Mouse (Mus musculus) spleen, postnatal 14 days (tissue): ENCODE data around the gene Gm11114.
A peak's percentile ranks its signal among the peaks of the same experiment; 100 is the strongest.

ENCODE experiments used
- DNase-seq, 2 experiments: peaks; one replicate each; pipeline ENCODE4 v3.0.0; 2021 to 2022; ENCODE audit warnings: low spot score in 2 of 2

The Gm11114 gene

GRCm38 (mm10) chr9:85312473-85312872 is at the start of gene Gm11114:
Gm11114 (plus strand) TSS chr9:85312773.
- DNase-seq, result no peak

GRCm38 (mm10) chr9:85266847-85267246 is 45.7 kb upstream of the Gm11114 start:
- no peak for DNase-seq

GRCm38 (mm10) chr9:85274114-85274513 is 38.5 kb upstream of the Gm11114 start:
- DNase-seq, result no peak

- DNase-seq, result no peak
These were observed 9.7 kb upstream of the Gm11114 start for GRCm38 (mm10) chr9:85302849-85303248.

- no peak for DNase-seq
These were observed 9.2 kb upstream of the Gm11114 start for GRCm38 (mm10) chr9:85303378-85303777.

- no peak for DNase-seq
These were observed 3.5 kb downstream of the Gm11114 start for GRCm38 (mm10) chr9:85316122-85316521.

- no peak for DNase-seq
These were observed 7.8 kb downstream of the Gm11114 start for GRCm38 (mm10) chr9:85320167-85320951.

- DNase-seq, result no peak
These were observed 11.7 kb downstream of the Gm11114 start for GRCm38 (mm10) chr9:85324158-85324875.

GRCm38 (mm10) chr9:85325201-85325868 is 12.8 kb downstream of the Gm11114 start:
- no peak for DNase-seq

GRCm38 (mm10) chr9:85326292-85327241 is 14.0 kb downstream of the Gm11114 start:
- DNase-seq, result peak; percentile 9 to 30

- peak; percentile 54 to 67 for DNase-seq
These were observed 15.0 kb downstream of the Gm11114 start, which contains the start of gene Tent5a for GRCm38 (mm10) chr9:85327242-85328211. Tent5a (minus strand) TSS chr9:85327348.

- DNase-seq, result peak; percentile 70 to 75
These were observed 15.7 kb downstream of the Gm11114 start for GRCm38 (mm10) chr9:85328259-85328658.

GRCm38 (mm10) chr9:85331521-85331920 is 18.9 kb downstream of the Gm11114 start:
- no peak for DNase-seq

GRCm38 (mm10) chr9:85336046-85336445 is 23.5 kb downstream of the Gm11114 start:
- no peak for DNase-seq

GRCm38 (mm10) chr9:85340303-85340702 is 27.7 kb downstream of the Gm11114 start:
- DNase-seq, result no peak

GRCm38 (mm10) chr9:85342892-85343785 is 30.6 kb downstream of the Gm11114 start:
- DNase-seq, result no peak

- DNase-seq, result no peak
These were observed 35.4 kb downstream of the Gm11114 start for GRCm38 (mm10) chr9:85347823-85348523.

- DNase-seq, result no peak
These were observed 43.0 kb downstream of the Gm11114 start for GRCm38 (mm10) chr9:85355559-85355958.
